Mouse (Mus musculus) liver, postnatal 0 days (tissue): ENCODE results near the gene Bphl. TPM values are rescaled to one million over a fixed set of nuclear protein-coding genes. Genes with fewer than 3 reads are reported as not detected.

Experiments used
- ATAC-seq: fragments of 200-750 bp; cut with Nextera tagmentation; 2 replicates; pipeline ENCODE4 v1.8.0; 2017; ENCODE audit warnings: mild to moderate bottlenecking, moderate library complexity
- DNase-seq: peaks from one replicate; pipeline ENCODE4 v3.0.0-alpha.2; 2016
- H3K27ac ChIP-seq: fragments of 300-500 bp; sonication (generic); 2 replicates; pipeline ENCODE4 v1.5.1; 2014; ENCODE audit warnings: antibody characterized with exemption, moderate library complexity, mild to moderate bottlenecking, low read depth
- H3K27me3 ChIP-seq: fragments of 300-500 bp; sonication (generic); 2 replicates; pipeline ENCODE4 v1.6.1; 2014; ENCODE audit warnings: low read length, control low read depth, mixed read lengths; ENCODE audit not compliant: insufficient read depth
- H3K36me3 ChIP-seq: fragments of 300-500 bp; sonication (generic); replicated peaks from 2 replicates; pipeline ENCODE4 v1.6.1; 2014; ENCODE audit warnings: mild to moderate bottlenecking, control low read depth, low read length, moderate library complexity, mixed read lengths; ENCODE audit not compliant: insufficient read depth
- H3K4me1 ChIP-seq: fragments of 300-500 bp; sonication (generic); 2 replicates; pipeline ENCODE4 v1.6.1; 2014; ENCODE audit warnings: antibody characterized with exemption, mild to moderate bottlenecking, control low read depth; ENCODE audit not compliant: insufficient read depth
- H3K4me2 ChIP-seq: fragments of 300-500 bp; sonication (generic); 2 replicates; pipeline ENCODE4 v1.6.1; 2014; ENCODE audit warnings: low read depth, mild to moderate bottlenecking, low read length, moderate library complexity, mixed read lengths
- H3K4me3 ChIP-seq: fragments of 300-500 bp; sonication (generic); 2 replicates; pipeline ENCODE4 v1.5.1; 2014; ENCODE audit warnings: low read depth, low read length
- H3K9ac ChIP-seq: fragments of 300-500 bp; sonication (generic); replicated peaks from 2 replicates; pipeline ENCODE4 v1.6.1; 2014; ENCODE audit warnings: mild to moderate bottlenecking, moderate library complexity
- H3K9me3 ChIP-seq: fragments of 300-500 bp; sonication (generic); 2 replicates; pipeline ENCODE4 v1.6.1; 2016; ENCODE audit warnings: mild to moderate bottlenecking, control low read depth, low read length, mixed read lengths
- CTCF ChIP-seq: sonication (generic); IDR thresholded peaks from 2 replicates; pipeline ENCODE4 v1.5.1; 2016; ENCODE audit warnings: antibody characterized with exemption, low read depth
- EP300 ChIP-seq: IDR thresholded peaks from 2 replicates; pipeline ENCODE4 v1.6.1; 2016; ENCODE audit warnings: antibody characterized with exemption, low read depth, mild to moderate bottlenecking
- WGBS: fragments of 180-500 bp; shearing (Covaris S2); extraction: QIAGEN DNeasy Blood & Tissue Kit; methylation state at CpG from one replicate; pipeline ENCODE4 v1.1.7; 2014; ENCODE audit not compliant: insufficient replicate concordance; 5-methylcytosine and 5-hydroxymethylcytosine counted together
- polyA plus RNA-seq: library from polyadenylated mRNA; unstranded; fragments of >200 nt; fragmentation: Nextera tagmentation; extraction: Ambion mirVana; gene quantifications from 2 replicates; pipeline ENCODE4 v1.2.1, GENCODE M21; 2015

Bphl gene
- polyA plus RNA-seq, 1 experiment from 2014 or later, result 95.6 TPM

- Histone ChIP-seq H3K36me3 (no peaks in the 10 kb centered on the region), H3K4me1 (peaks cover 4% of the 10 kb centered on the region), H3K4me2 (no peak overlapping the region), H3K9me3 (no peaks in the 10 kb centered on the region), H3K9ac (no peak overlapping the region), H3K4me3 (no peak overlapping the region), H3K27me3 (no peaks in the 10 kb centered on the region), H3K27ac (no peak overlapping the region)
- DNase-seq, result no peak
- ATAC-seq, result no peak
- no peak for TF ChIP-seq EP300
- TF ChIP-seq CTCF, result no peak
- 55% methylated on average over 7 of the region's 7 CpGs for WGBS
These were observed 58.4 kb downstream of the Bphl start for GRCm38 (mm10) chr13:34095542-34096435.

GRCm38 (mm10) chr13:34096455-34096854, 59.1 kb downstream of the Bphl start:
- WGBS, result 70% methylated on average over 4 of the region's 4 CpGs
- DNase-seq (no peak), ATAC-seq (no peak)
- H3K27ac ChIP-seq, result no peak overlapping the region
- no peaks in the 10 kb centered on the region for H3K27me3 ChIP-seq
- H3K36me3 ChIP-seq, result no peaks in the 10 kb centered on the region
- no peak overlapping the region for H3K9ac ChIP-seq
- TF ChIP-seq EP300 (no peak), CTCF (no peak)
- peaks cover 6% of the 10 kb centered on the region for H3K4me1 ChIP-seq
- H3K9me3 ChIP-seq, result no peaks in the 10 kb centered on the region
- H3K4me2 ChIP-seq, result no peak overlapping the region
- no peak overlapping the region for H3K4me3 ChIP-seq

- no peaks in the 10 kb centered on the region for H3K27me3 ChIP-seq
- no peak for ATAC-seq
- H3K9ac ChIP-seq, result no peak overlapping the region
- no peaks in the 10 kb centered on the region for H3K36me3 ChIP-seq
- 76% methylated on average over 3 of the region's 3 CpGs for WGBS
- H3K27ac ChIP-seq, result no peak overlapping the region
- no peaks in the 10 kb centered on the region for H3K9me3 ChIP-seq
- DNase-seq, result no peak
- TF ChIP-seq EP300, result no peak
- TF ChIP-seq CTCF, result no peak
- H3K4me1 ChIP-seq, result peaks cover 6% of the 10 kb centered on the region
- no peak overlapping the region for H3K4me2 ChIP-seq
- no peak overlapping the region for H3K4me3 ChIP-seq
These were observed 59.7 kb downstream of the Bphl start for GRCm38 (mm10) chr13:34097086-34097485.

- H3K36me3 ChIP-seq, result no peaks in the 10 kb centered on the region
- 59% methylated on average over 3 of the region's 3 CpGs for WGBS
- H3K9ac ChIP-seq, result no peak overlapping the region
- DNase-seq (no peak), ATAC-seq (peak; percentile 93)
- H3K27ac ChIP-seq, result peak overlapping the region; percentile 64
- H3K4me2 ChIP-seq, result peak overlapping the region; percentile 43
- peaks cover 6% of the 10 kb centered on the region for H3K4me1 ChIP-seq
- no peaks in the 10 kb centered on the region for H3K9me3 ChIP-seq
- H3K27me3 ChIP-seq, result no peaks in the 10 kb centered on the region
- no peak for TF ChIP-seq CTCF
- peak; percentile 91 for TF ChIP-seq EP300
- H3K4me3 ChIP-seq, result peak overlapping the region; percentile 6; the same call in 1 of the 2 replicates
These were observed 63.3 kb downstream of the Bphl start for GRCm38 (mm10) chr13:34100733-34101132.

DNA sequence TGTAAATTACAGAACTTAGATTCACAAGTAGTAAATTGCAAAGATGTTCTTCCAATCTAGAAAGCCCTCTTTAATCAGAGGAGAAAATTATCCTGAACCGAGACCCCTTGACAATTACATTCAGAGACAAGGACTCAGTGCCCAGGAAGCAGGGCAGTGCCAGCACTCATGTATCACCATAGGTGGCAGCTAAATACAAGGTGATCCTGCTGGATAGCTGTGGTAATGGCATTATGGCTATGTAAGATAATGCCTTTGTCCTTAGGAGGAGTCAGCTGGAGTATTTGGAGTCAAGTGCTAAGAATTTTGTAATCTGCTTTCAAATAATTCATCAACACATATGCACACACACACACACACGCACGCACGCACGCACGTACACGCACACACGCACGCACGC, 63.9 kb downstream of the Bphl start:
- no peak overlapping the region for H3K9ac ChIP-seq
- WGBS, result 90% methylated on average over 10 of the region's 10 CpGs
- peak; percentile 80 for ATAC-seq

GRCm38 (mm10) chr13:34101908-34102307, 64.5 kb downstream of the Bphl start:
- Histone ChIP-seq H3K9me3 (no peaks in the 10 kb centered on the region), H3K4me2 (no peak overlapping the region), H3K4me1 (peaks cover 10% of the 10 kb centered on the region), H3K9ac (no peak overlapping the region), H3K27me3 (no peaks in the 10 kb centered on the region), H3K27ac (0 out of 2 replicates have a peak overlapping the region, but pooled peaks have one; percentile 16), H3K4me3 (no peak overlapping the region), H3K36me3 (no peaks in the 10 kb centered on the region)
- peak; percentile 11; the same call in 1 of the 2 replicates for ATAC-seq
- 55% methylated on average over 9 of the region's 9 CpGs for WGBS
- no peak for TF ChIP-seq CTCF
- TF ChIP-seq EP300, result peak; percentile 78
- DNase-seq, result no peak

More for the DNA sequence above, 63.9 kb downstream of the Bphl start:
- Histone ChIP-seq H3K27ac (peak overlapping the region; percentile 64), H3K9me3 (no peaks in the 10 kb centered on the region), H3K4me2 (peak overlapping the region; percentile 43; the same call in 1 of the 2 replicates), H3K4me3 (no peak overlapping the region), H3K4me1 (peaks cover 6% of the 10 kb centered on the region), H3K27me3 (no peaks in the 10 kb centered on the region), H3K36me3 (no peaks in the 10 kb centered on the region)
- TF ChIP-seq CTCF, result no peak
- TF ChIP-seq EP300, result no peak; the same call in 1 of the 2 replicates
- DNase-seq, result no peak
